Mouse (Mus musculus): Measurements from ENCODE around the gene 9530068E07Rik.

- TF ChIP-seq CTCF (IDR thresholded peaks at IDR 0.05; ENCODE audit: insufficient read depth, low read length), result no peak
- no peak for TF ChIP-seq POLR2A (IDR thresholded peaks at IDR 0.05; ENCODE audit: borderline replicate concordance, extremely low read depth, low read depth, low read length)
These were observed 51.0 kb downstream of the 9530068E07Rik start for GRCm38 (mm10) chr11:52447242-52447641.

All from lung, adult 2 months (tissue).